Mouse (Mus musculus) left cerebral cortex, adult 2 months (tissue): ENCODE measurements around the gene Gm12248. TPM values are rescaled to one million over a fixed set of nuclear protein-coding genes. Genes with fewer than 3 reads are reported as not detected.

Source experiments
- DNase-seq, 2 experiments: peaks; one replicate each; pipeline ENCODE4 v3.0.0; 2021 to 2022; ENCODE audit warnings: low spot score in 2 of 2, mixed read lengths in 1 of 2; ENCODE audit errors: extremely low spot score in 1 of 2
- H3K27ac ChIP-seq: fragments of 200-600 bp; 2 replicates; pipeline ENCODE4 v1.8.1; 2022
- H3K4me3 ChIP-seq: fragments of 200-600 bp; 2 replicates; pipeline ENCODE4 v1.8.1; 2022
- CTCF ChIP-seq: fragments of 200-600 bp; IDR thresholded peaks from 2 replicates; pipeline ENCODE4 v1.8.1; 2022; ENCODE audit warnings: antibody characterized with exemption, mild to moderate bottlenecking, moderate library complexity
- intact Hi-C: fragments of 180-260 bp; cut with DNase I; formaldehyde crosslinking; loops from one replicate; pipeline ENCODE4 v1.15.1; 2025
- long read RNA-seq, 2 experiments: library from polyadenylated mRNA; stranded (forward); transcript quantifications; one replicate each; pipeline ENCODE4 v2.0.0; 2021; ENCODE audit warnings: borderline mapping rate in 2 of 2
- total RNA-seq, 2 experiments: library from RNA; stranded (reverse); gene quantifications; 2 replicates each; pipeline ENCODE4 v1.2.3; 2021

Gm12248 gene
- total RNA-seq = not detected
- long read RNA-seq, experiment 1 = 0 reads
- long read RNA-seq, experiment 2 = 0 reads

- intact Hi-C loops = no loop called here
- TF ChIP-seq CTCF = no peak
- 0 out of 2 replicates have a peak within 1 kb of the TSS, but pooled peaks have one; percentile 14 for H3K4me3 ChIP-seq
- H3K27ac ChIP-seq = 0 out of 2 replicates have a peak within 1 kb of the TSS, but pooled peaks have one; percentile 3
- DNase-seq = no peak
Observed at GRCm38 (mm10) chr11:58093021-58093528, at the start of gene Gm12248. TSS of gene Gm12248 (minus strand) at chr11:58093134.

- intact Hi-C loops = no loop called here
- Histone ChIP-seq H3K4me3 (no peak overlapping the region), H3K27ac (no peak overlapping the region)
- no peak for DNase-seq
- no peak for TF ChIP-seq CTCF
Observed at GRCm38 (mm10) chr11:58139466-58139865, 46.5 kb upstream of the Gm12248 start.

DNA sequence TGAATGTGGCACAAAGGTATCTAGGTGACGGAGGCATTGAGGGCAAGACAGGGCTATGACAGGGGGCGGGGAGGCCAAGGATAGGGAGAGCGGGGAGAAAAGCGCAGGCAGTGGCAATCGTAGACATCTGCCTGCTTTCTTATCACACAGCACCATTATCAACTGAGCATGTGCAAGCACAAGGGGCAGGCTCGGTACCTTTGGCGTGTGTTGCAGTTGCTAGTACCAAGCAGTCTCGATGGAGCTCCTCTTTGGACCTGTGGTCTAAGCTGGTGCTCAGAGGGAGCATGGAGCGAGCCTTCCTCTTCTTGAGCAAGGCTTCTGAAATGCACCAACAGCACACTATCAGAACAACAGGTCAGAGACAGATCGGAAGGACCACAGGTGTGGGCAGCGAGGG is 45.9 kb upstream of the Gm12248 start:
- Histone ChIP-seq H3K27ac (no peak overlapping the region), H3K4me3 (no peak overlapping the region)
- no peak for DNase-seq
- intact Hi-C loops = no loop called here
- no peak for TF ChIP-seq CTCF

- Histone ChIP-seq H3K4me3 (no peak overlapping the region), H3K27ac (no peak overlapping the region)
- TF ChIP-seq CTCF = no peak
- intact Hi-C loops = no loop called here
- no peak for DNase-seq
Observed at GRCm38 (mm10) chr11:58136677-58137076, 43.7 kb upstream of the Gm12248 start.

DNA sequence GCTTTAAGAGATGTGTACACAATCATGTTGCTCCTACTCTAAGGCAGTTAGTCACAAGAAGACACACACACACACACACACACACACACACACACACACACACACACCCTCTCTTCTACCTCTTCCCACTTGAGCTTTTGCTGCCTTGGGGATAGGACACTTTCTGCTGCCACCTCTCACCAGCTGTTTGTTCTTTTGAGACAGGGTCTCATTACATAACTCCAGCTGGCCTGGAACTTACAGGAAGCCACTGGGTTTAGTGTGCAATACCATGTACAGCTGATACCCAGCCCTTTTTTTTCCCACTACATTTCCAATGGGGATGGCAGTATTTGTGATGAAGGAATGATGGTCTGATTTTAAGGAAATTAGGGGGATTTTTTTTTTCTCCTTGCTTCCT is 42.4 kb upstream of the Gm12248 start:
- H3K4me3 ChIP-seq = no peak overlapping the region
- H3K27ac ChIP-seq = no peak overlapping the region
- DNase-seq = no peak
- intact Hi-C loops = no loop called here
- TF ChIP-seq CTCF = no peak

- no peak for TF ChIP-seq CTCF
- intact Hi-C loops = no loop called here
- Histone ChIP-seq H3K4me3 (no peak overlapping the region), H3K27ac (no peak overlapping the region)
- no peak for DNase-seq
Observed at GRCm38 (mm10) chr11:58134869-58135268, 41.9 kb upstream of the Gm12248 start.

- DNase-seq = no peak
- TF ChIP-seq CTCF = no peak
- Histone ChIP-seq H3K4me3 (no peak overlapping the region), H3K27ac (no peak overlapping the region)
- intact Hi-C loops = no loop called here
Observed at GRCm38 (mm10) chr11:58132026-58132425, 39.1 kb upstream of the Gm12248 start.

- intact Hi-C loops = no loop called here
- TF ChIP-seq CTCF = no peak
Observed at GRCm38 (mm10) chr11:58129302-58129843, 36.4 kb upstream of the Gm12248 start.

DNA sequence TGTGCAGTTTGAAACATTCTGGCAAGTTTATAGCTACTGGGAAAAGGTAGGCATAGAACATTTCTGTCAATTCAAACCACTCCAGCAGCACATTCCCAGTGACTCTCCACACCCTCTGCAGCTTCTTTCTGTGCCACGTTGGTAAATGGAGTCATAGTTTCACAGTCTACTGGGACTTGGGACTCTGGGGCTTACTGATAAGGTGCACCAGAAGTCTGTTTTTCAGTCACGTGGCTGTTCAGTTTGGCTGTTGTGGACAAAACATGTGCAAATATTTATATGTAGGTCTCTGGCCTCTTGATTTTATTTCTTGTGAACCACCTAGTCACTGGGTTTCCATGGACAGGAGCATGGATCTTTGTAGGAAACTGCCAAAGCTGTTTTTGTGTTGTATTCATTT is 34.6 kb upstream of the Gm12248 start:
- Histone ChIP-seq H3K27ac (no peak overlapping the region), H3K4me3 (no peak overlapping the region)
- intact Hi-C loops = no loop called here
- no peak for DNase-seq
- TF ChIP-seq CTCF = no peak

More at GRCm38 (mm10) chr11:58129302-58129843, 36.4 kb upstream of the Gm12248 start:
- DNase-seq = no peak
- Histone ChIP-seq H3K4me3 (no peak overlapping the region), H3K27ac (no peak overlapping the region)

- TF ChIP-seq CTCF = peak; percentile 7; the same call in 1 of the 2 replicates
- DNase-seq = no peak
- intact Hi-C loops = no loop called here
Observed at GRCm38 (mm10) chr11:58126397-58127160, 33.6 kb upstream of the Gm12248 start.

GRCm38 (mm10) chr11:58125021-58125420 is 32.1 kb upstream of the Gm12248 start:
- H3K4me3 ChIP-seq = no peak overlapping the region
- no peak overlapping the region for H3K27ac ChIP-seq
- no peak for TF ChIP-seq CTCF
- intact Hi-C loops = no loop called here
- DNase-seq = no peak

More at GRCm38 (mm10) chr11:58126397-58127160, 33.6 kb upstream of the Gm12248 start:
- no peak overlapping the region for H3K27ac ChIP-seq
- no peak overlapping the region for H3K4me3 ChIP-seq

- intact Hi-C loops = no loop called here
- DNase-seq = no peak
- Histone ChIP-seq H3K27ac (no peak overlapping the region), H3K4me3 (no peak overlapping the region)
- no peak for TF ChIP-seq CTCF
Observed at GRCm38 (mm10) chr11:58123711-58124110, 30.8 kb upstream of the Gm12248 start.
